19 mouse cellular contexts compared by ENCODE assay signal in the genomic region with DNA sequence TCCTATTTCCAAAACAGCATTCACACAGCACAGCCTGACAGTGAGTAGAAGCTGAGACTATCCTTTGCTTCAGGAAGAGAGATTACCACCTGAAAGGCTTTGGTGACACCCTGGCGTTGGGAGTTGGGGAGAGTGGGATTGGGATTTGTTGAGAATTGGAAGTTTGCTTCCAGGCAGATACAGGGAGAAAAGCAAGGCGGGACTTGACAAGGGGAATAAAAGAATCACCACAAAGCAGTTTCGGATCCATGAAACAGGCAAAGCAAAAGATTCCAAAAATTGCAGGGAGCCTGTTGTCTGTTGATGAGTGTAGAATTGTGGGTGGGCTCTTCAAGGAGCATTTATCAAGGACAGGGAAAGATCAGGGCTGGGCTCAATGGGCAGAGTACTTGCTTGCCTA. TPM values are rescaled to one million over a fixed set of nuclear protein-coding genes. Genes with fewer than 3 reads are reported as not detected.
DNase-seq lines count a peak whose midpoint lies in the region; ATAC-seq and TF ChIP-seq lines count a peak whose summit lies in the region.
"Had no signal": no experiment of that assay in that cellular context is flagged by ENCODE, and none has a peak within 500 bp of the region (broad histone marks: within the 10 kb centered on the region; RNA-seq: fewer than 3 reads in every experiment).

No protein-coding gene starts in this region.

- no peaks in the 10 kb centered on the region for H3K36me3 ChIP-seq in ES-E14 (ENCODE audit: control insufficient read depth, insufficient read depth, low read length, poor library complexity, severe bottlenecking)
- H3K36me3 ChIP-seq: embryonic facial prominence, embryonic 10.5 days; embryonic facial prominence, embryonic 12.5 days; forebrain, embryonic 15.5 days had no signal

- in situ Hi-C loops in ES-E14 (cut with MboI; ENCODE audit: low sequenced_read_pairs in 2 of 2, unreplicated experiment in 2 of 2), result no loop called here

- H3K9me3 ChIP-seq in ES-E14 (ENCODE audit: control insufficient read depth, insufficient read depth, low read depth, low read length), result no peaks in the 10 kb centered on the region
- H3K9me3 ChIP-seq: embryonic facial prominence, embryonic 10.5 days; embryonic facial prominence, embryonic 12.5 days; forebrain, embryonic 13.5 days; forebrain, embryonic 15.5 days had no signal

- no peaks in the 10 kb centered on the region for H3K4me1 ChIP-seq in ES-E14 (ENCODE audit: control insufficient read depth in 2 of 2, insufficient read depth in 2 of 2, low read length in 2 of 2, poor library complexity in 1 of 2)
- H3K4me1 ChIP-seq: embryonic facial prominence, embryonic 10.5 days; embryonic facial prominence, embryonic 12.5 days had no signal

- DNase-seq in ES-CJ7 (ENCODE audit: low read depth, low spot score), result peak; percentile 78
- peak; percentile 68 for DNase-seq in ES-E14 (ENCODE audit: low read depth, low spot score)
- peak; percentile 85 for DNase-seq in ZHBTc4 (ENCODE audit: low read depth, low spot score)
- DNase-seq in urinary bladder, postnatal 25 days (ENCODE audit: low spot score), result no peak
- DNase-seq: adrenal gland, adult 2 months; adrenal gland, postnatal 10 days; adrenal gland, postnatal 25 days; cerebellum, adult 11-12 months; cerebellum, adult 2 months; cerebellum, adult 9-10 months; cerebellum, postnatal 10 days; cerebellum, postnatal 25 days; forebrain, postnatal 0 days had no signal

- H3K27ac ChIP-seq in ES-E14 (ENCODE audit: insufficient read depth, low read depth, low read length, poor library complexity, severe bottlenecking), result no peak overlapping the region
- H3K27ac ChIP-seq: embryonic facial prominence, embryonic 10.5 days; embryonic facial prominence, embryonic 12.5 days; forebrain, embryonic 13.5 days; forebrain, embryonic 15.5 days had no signal

- no peak overlapping the region for H3K4me3 ChIP-seq in ES-E14 (ENCODE audit: insufficient read depth in 1 of 2, low read depth in 1 of 2, low read length in 2 of 2, poor library complexity in 1 of 2, severe bottlenecking in 1 of 2)
- H3K4me3 ChIP-seq: embryonic facial prominence, embryonic 10.5 days; embryonic facial prominence, embryonic 12.5 days; forebrain, embryonic 13.5 days; forebrain, embryonic 15.5 days had no signal

- ATAC-seq in monocyte, adult 5-6 weeks (replicated peaks; ENCODE audit: insufficient number of reproducible peaks, low FRiP score, low TSS enrichment, poor library complexity, severe bottlenecking), result no peak
- ATAC-seq: forebrain, embryonic 15.5 days; forebrain, postnatal 0 days had no signal

- no peak overlapping the region for H3K9ac ChIP-seq in ES-E14 (ENCODE audit: insufficient read depth, low read depth, low read length, poor library complexity, severe bottlenecking)
- H3K9ac ChIP-seq: embryonic facial prominence, embryonic 12.5 days; forebrain, embryonic 13.5 days; forebrain, embryonic 15.5 days; forebrain, postnatal 0 days had no signal

TF ChIP-seq in ES-E14, 5 proteins besides CTCF, POLR2A, EP300 and RAD21:
- TF ChIP-seq MAFK (IDR thresholded peaks at IDR 0.05; ENCODE audit: insufficient read depth, low read depth, low read length) (no peak), CHD2 (IDR thresholded peaks at IDR 0.05; ENCODE audit: low read depth, low read length) (no peak), ZNF384 (IDR thresholded peaks at IDR 0.05; ENCODE audit: low read depth, low read length) (no peak), ZC3H11A (IDR thresholded peaks at IDR 0.05; ENCODE audit: borderline replicate concordance, low read depth, low read length) (no peak), HCFC1 (IDR thresholded peaks at IDR 0.05; ENCODE audit: borderline replicate concordance, insufficient read depth, low read length) (no peak)
TF ChIP-seq in ES-E14: peak in this region for 0.

RNA-seq across cellular contexts. Expression of gene Gpr39, which starts 38.5 kb away (rescaled TPM):
- total RNA-seq in ES-E14 (2012; rRNA removed), result 1.3 and 1.7 TPM in 2 replicates
- total RNA-seq in monocyte, adult 5-6 weeks (2017), result not detected in 3 replicates
- total RNA-seq: MEL had no signal
